Mouse (Mus musculus) adrenal gland, postnatal 36 days (tissue): ENCODE measurements around the gene Slc39a11. TPM values are rescaled to one million over a fixed set of nuclear protein-coding genes. Genes with fewer than 3 reads are reported as not detected.
"Not testable (repeated sequence)": the region's sequence is repeated elsewhere in the genome, so short reads cannot be mapped to it uniquely, and the experiment has no call there.

Source experiments
- DNase-seq, 2 experiments: peaks; one replicate each; pipeline ENCODE4 v3.0.0; 2021; ENCODE audit warnings: mixed read lengths in 1 of 2
- total RNA-seq, 2 experiments: library from RNA; stranded (reverse); gene quantifications; 2 replicates each; pipeline ENCODE4 v1.2.3; 2021

Gene Slc39a11
- total RNA-seq, 2 experiments from 2014 or later: 27.4 to 27.7 TPM

- DNase-seq: no peak
These were observed 17.8 kb upstream of the Slc39a11 start for GRCm38 (mm10) chr11:113667704-113668103.

GRCm38 (mm10) chr11:113667122-113667521, 17.2 kb upstream of the Slc39a11 start:
- DNase-seq: no peak

GRCm38 (mm10) chr11:113666648-113667047, 16.8 kb upstream of the Slc39a11 start:
- no peak for DNase-seq

- no peak for DNase-seq
These were observed 16.3 kb upstream of the Slc39a11 start for GRCm38 (mm10) chr11:113666205-113666604.

GRCm38 (mm10) chr11:113664279-113664678, 14.4 kb upstream of the Slc39a11 start:
- peak; percentile 35 for DNase-seq

- DNase-seq: no peak
These were observed 12.0 kb upstream of the Slc39a11 start for GRCm38 (mm10) chr11:113661835-113662351.

- DNase-seq: no peak
These were observed 11.1 kb upstream of the Slc39a11 start for GRCm38 (mm10) chr11:113660940-113661339.

- DNase-seq: not testable (repeated sequence)
These were observed 10.3 kb upstream of the Slc39a11 start for GRCm38 (mm10) chr11:113660213-113660612.

GRCm38 (mm10) chr11:113658763-113659162, 8.9 kb upstream of the Slc39a11 start:
- no peak for DNase-seq

- DNase-seq: no peak
These were observed 8.4 kb upstream of the Slc39a11 start for GRCm38 (mm10) chr11:113658319-113658718.

GRCm38 (mm10) chr11:113657221-113657620, 7.3 kb upstream of the Slc39a11 start:
- DNase-seq: no peak

GRCm38 (mm10) chr11:113656511-113656932, 6.6 kb upstream of the Slc39a11 start:
- peak; percentile 68 to 75 for DNase-seq

- no peak for DNase-seq
These were observed 4.8 kb upstream of the Slc39a11 start for GRCm38 (mm10) chr11:113654561-113655270.

- DNase-seq: no peak
These were observed 4.2 kb upstream of the Slc39a11 start for GRCm38 (mm10) chr11:113654105-113654504.

- DNase-seq: no peak
These were observed 2.6 kb upstream of the Slc39a11 start for GRCm38 (mm10) chr11:113652516-113652915.

- no peak for DNase-seq
These were observed 2.0 kb upstream of the Slc39a11 start for GRCm38 (mm10) chr11:113651907-113652273.

- DNase-seq: no peak
These were observed 1.5 kb upstream of the Slc39a11 start for GRCm38 (mm10) chr11:113651206-113651906.

GRCm38 (mm10) chr11:113648690-113649352, 1.1 kb downstream of the Slc39a11 start, which contains the start of gene Cog1:
Cog1 (plus strand) TSS chr11:113649169.
- peak in 1 of 2 experiments; percentile 15 for DNase-seq

GRCm38 (mm10) chr11:113648152-113648551, 1.7 kb downstream of the Slc39a11 start:
- peak; percentile 86 to 92 for DNase-seq

- no peak for DNase-seq
These were observed 4.7 kb downstream of the Slc39a11 start for GRCm38 (mm10) chr11:113645181-113645580.

- no peak for DNase-seq
These were observed 11.2 kb downstream of the Slc39a11 start for GRCm38 (mm10) chr11:113638680-113639079.

- DNase-seq: no peak
These were observed 15.2 kb downstream of the Slc39a11 start for GRCm38 (mm10) chr11:113634699-113635121.

GRCm38 (mm10) chr11:113633398-113633797, 16.5 kb downstream of the Slc39a11 start:
- no peak for DNase-seq
